18 mouse cellular contexts compared by ENCODE assay signal in genomic region chr14:17954038-17954437, GRCm38 (mm10).
"Had no signal": no experiment of that assay in that cellular context is flagged by ENCODE, and none has a peak within 500 bp of the region (broad histone marks: within the 10 kb centered on the region; RNA-seq: fewer than 3 reads in every experiment).

No protein-coding gene starts in this region.

- H3K9me3 ChIP-seq: liver, embryonic 15.5 days; lung, embryonic 15.5 days; megakaryocyte, embryonic 14.5 days; midbrain, embryonic 13.5 days; midbrain, embryonic 15.5 days; neural tube, embryonic 13.5 days; neural tube, embryonic 15.5 days had no signal

- H3K27me3 ChIP-seq: liver, embryonic 15.5 days; lung, embryonic 15.5 days; megakaryocyte, embryonic 14.5 days; midbrain, embryonic 13.5 days; midbrain, embryonic 15.5 days; neural tube, embryonic 13.5 days; neural tube, embryonic 15.5 days had no signal

- H3K4me1 ChIP-seq: liver, embryonic 15.5 days; lung, embryonic 15.5 days; midbrain, embryonic 13.5 days; midbrain, embryonic 15.5 days; neural tube, embryonic 13.5 days; neural tube, embryonic 15.5 days had no signal

- H3K4me3 ChIP-seq: liver, embryonic 15.5 days; lung, embryonic 15.5 days; megakaryocyte, embryonic 14.5 days; midbrain, embryonic 13.5 days; midbrain, embryonic 15.5 days; neural tube, embryonic 13.5 days; neural tube, embryonic 15.5 days had no signal

- H3K36me3 ChIP-seq: liver, embryonic 15.5 days; lung, embryonic 15.5 days; midbrain, embryonic 13.5 days; midbrain, embryonic 15.5 days; neural tube, embryonic 13.5 days; neural tube, embryonic 15.5 days had no signal

- H3K27ac ChIP-seq: liver, embryonic 15.5 days; lung, embryonic 15.5 days; midbrain, embryonic 13.5 days; midbrain, embryonic 15.5 days; neural tube, embryonic 13.5 days; neural tube, embryonic 15.5 days had no signal

- DNase-seq: liver, postnatal 0 days; lung, adult 2 months; lung, postnatal 14 days; lung, postnatal 36 days; retina, postnatal 1 day; right cerebral cortex, adult 18-20 months; right cerebral cortex, postnatal 25 days; right cerebral cortex, postnatal 4 days; thymus, adult 18-20 months; thymus, postnatal 14 days; thymus, postnatal 36 days had no signal
